Mouse (Mus musculus): Measurements from ENCODE around the gene Arid3c. TPM values are rescaled to one million over a fixed set of nuclear protein-coding genes. Genes with fewer than 3 reads are reported as not detected.
"Not testable (repeated sequence)": the region's sequence is repeated elsewhere in the genome, so short reads cannot be mapped to it uniquely, and the experiment has no call there.

Gene Arid3c
- total RNA-seq, 2 experiments from 2014 or later: not detected

DNA sequence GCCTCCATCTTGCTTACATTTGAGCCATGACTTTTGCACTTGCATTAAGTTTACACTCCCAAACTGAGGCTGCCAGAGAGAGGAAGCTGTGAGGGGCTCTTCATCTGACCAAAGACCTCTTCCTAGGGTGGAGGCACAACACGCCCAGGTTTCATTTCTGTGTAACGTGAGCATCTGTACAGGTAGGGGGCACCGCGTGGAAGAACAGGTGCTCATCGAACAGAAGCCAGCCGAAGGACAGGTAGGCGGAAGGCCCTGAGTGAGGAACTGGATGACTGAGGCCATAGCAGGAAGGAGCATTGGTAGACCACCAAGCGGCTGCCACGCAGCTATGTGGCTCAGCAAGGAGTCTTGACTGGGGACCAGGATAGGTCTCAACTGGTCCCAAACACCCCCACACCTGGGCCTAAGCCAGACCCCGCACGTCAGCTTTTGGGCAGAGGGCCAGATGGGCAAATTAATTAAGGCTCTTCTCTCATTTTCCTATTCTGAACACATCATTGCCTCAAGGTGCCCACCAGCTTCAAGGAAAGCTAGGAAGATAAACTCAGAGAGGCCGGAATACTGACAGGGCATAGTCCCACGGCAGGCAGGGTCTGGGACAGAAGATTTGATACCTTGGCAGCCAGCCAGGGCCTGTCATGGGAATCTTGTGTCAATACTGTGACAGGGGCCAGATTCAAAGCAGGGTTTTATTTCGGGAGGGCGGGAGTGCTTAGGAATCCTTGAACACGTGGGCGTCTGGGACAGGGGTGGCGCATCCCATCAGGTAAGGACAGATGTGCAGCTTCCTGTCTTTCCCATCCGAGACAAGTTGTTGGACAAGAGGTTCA lies 24.8 kb downstream of the Arid3c start:
- no peak for DNase-seq (ENCODE audit: low spot score)

DNA sequence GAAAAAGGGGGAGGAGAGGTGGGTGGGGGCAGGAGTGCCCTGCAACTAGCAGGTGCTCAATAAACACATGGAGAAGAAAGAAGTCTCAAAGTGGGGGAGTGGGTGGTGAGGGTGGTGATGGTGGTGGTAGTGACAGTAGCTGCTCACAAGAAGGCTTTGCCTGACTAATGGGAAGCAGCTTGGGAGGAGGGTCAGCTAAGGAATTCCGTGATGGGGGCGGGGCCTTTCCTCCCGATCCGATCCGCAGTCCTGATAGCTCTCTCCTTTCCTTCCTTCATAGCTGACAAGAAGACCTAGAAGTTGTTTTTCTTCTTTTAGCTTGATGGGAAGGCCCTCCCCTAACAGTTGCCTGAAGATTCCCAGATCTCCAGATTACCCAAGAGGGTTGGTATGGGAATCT lies 26.3 kb downstream of the Arid3c start:
- no peak for DNase-seq (ENCODE audit: low spot score)

DNA sequence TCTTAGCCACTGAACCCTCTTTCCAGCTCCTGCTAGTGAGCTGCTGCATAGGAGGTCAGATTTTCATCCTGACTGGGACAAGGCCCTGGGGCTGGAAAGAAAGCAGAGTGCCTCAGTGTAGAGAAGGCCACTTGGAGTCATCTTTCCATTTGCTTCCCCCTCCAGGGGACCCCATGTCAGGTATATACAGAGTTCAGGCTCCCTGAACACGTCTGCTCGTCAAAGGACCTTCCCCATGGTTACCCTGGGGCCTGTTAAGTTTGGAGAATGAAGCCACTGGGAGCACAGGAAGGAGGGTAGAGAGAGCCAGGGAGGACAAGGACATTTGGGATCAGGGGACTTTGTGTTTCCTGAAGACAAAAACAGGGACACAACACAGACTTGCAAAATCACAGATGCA lies 28.7 kb downstream of the Arid3c start:
- DNase-seq (ENCODE audit: low spot score): not testable (repeated sequence)

DNA sequence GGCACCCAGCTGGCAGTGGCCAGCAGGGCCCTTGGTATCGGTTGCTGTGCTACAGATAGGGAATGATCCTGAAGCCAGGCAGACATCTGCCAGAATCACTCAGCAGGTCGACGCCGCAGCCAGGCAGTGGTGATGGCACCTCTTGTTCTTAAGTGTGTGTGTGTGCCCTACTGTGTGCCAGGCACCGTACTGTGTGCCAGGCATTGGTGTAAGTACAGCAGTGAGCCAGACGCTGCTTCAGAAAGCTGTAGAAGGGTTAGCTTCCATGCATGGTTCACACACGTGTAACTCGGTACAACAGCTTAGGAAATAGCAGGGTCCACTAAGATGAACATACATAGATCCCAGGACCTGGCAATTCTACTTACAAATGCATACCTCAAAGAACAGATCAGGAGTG lies 30.7 kb downstream of the Arid3c start:
- not testable (repeated sequence) for DNase-seq (ENCODE audit: low spot score)

DNA sequence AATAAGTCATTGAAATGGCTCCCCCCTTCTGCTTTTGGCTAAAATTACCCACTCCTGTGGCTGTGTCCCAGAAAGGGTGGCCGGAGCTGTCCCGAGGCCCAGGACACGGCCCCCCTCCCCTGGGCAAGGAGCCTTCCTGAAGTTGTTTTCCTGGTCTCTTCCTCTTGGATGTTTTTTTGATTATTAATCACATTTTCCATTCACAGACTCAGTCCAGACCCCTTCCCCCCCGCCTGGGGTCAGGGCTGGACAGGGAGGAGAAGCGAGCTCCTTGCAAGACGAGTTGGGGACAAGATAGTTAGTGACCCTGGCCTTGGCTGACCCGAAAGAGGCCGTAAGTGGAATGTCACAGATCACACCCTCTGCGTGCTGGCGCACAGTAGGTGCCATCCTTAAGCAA lies 31.2 kb downstream of the Arid3c start, which contains the start of gene Il11ra1:
TSS of gene Il11ra1 (plus strand) at position 207 of the 400 bp plus-strand sequence.
- not testable (repeated sequence) for DNase-seq (ENCODE audit: low spot score)

DNA sequence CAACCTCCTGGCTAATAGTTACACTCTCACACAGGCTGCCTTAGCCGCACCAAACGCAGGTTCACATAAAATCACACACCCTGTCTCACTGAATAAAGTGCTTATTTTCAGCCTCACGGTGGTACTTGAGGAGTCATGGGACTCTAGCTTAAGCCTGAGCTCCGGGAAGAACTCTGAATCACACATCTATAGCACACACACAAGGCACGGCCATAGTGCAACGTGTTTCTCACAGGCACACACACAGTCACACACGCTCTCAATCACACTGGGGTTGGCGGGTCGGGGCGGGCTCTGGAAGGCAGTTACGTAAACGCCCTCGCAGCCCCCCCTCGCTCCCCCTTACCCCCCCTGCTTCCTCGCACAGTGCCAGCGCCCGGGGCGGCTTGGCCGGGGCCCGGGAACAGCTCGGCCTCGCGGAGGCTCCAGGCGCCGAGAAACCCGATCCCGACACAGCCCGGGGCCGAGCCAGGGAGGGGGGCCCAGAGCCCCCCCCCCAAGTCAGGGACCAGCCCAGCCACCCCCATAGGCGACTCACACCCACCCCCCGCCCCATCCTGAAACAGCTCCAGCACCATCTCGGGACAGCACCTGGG lies 32.4 kb downstream of the Arid3c start:
- peak; percentile 80 for DNase-seq (ENCODE audit: low spot score)

DNA sequence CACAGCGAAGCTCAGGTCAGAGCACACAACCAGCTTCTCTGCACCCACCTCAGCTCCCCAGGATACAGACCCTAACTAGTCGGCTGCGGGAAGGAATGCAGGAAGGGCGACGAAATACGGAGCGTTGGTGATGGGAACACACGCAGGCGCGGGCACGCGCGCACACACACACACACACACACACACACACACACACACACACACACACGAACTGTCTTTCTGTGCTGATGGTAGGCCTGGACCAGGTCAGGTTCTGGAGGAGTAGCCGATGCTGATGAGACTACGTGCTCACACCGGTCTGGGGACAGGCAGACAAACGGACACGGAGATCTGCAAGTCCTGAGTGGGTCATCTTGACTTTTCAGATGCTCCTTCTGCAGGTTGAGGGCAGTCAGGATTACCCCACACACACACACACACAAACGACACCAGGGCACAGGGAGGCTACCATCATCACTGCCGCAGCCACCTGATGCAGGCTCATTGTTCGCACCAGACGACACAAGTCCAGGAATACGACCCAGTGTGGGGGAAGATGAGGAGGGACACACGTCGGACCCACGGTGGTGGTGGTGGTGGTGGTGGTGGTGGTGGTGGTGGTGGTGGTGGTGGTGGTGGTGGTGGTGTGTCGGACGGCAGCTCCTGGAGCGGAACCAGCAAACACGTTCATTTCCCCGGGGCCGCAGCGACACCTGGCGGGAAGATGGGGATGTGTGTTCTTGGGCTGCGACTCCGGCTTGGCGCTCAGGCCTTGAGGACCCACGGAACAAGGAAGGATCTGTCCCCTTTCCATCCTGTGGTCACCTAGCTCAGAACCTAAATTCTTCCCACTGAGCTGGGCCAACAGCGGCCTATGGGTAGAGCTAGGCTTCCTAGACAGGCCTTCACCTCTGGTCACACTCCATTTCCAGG lies 33.8 kb downstream of the Arid3c start, which contains the start of gene Cntfr:
TSS of gene Cntfr (minus strand) at position 160 of the 912 bp plus-strand sequence.
- peak; percentile 88 for DNase-seq (ENCODE audit: low spot score)

DNA sequence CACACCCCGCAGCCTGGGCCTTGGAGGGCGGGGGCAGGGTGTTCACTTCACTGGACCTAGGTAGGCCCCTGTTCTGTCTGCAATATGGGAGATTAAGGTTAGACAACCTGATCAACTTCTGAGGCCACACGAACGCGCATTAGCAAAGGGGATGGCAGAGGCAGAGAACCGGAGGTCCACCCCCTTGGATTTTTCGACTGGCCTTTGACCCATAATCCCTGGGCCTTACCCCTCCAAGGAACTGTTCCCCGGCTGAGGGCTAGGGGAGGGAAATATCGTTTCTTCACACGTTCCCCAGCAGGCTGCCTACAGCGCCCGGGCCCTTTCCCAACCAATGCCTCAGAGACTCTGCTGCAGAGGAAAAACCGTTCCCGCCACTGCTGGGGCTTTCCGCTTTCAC lies 34.5 kb downstream of the Arid3c start:
- not testable (repeated sequence) for DNase-seq (ENCODE audit: low spot score)

DNA sequence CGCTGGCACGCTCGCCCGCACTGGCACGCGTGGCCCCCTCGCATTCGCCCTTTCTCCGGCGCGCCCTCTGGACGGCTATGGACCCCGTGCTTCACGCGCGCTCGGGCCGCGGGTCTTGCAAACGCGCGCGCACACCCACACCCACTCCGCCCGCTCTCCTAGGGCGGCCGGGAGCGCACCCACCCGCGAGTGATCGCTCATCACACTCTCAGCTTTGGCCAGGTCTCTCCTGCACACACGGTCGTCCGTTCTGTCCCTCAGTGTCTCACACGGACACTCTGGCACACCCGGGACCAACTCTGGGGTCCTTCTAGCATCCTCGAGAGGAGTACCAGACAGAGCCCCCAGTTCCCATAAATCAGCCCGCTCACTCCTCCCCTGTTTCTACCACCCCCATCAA lies 35.1 kb downstream of the Arid3c start:
- not testable (repeated sequence) for DNase-seq (ENCODE audit: low spot score)

DNA sequence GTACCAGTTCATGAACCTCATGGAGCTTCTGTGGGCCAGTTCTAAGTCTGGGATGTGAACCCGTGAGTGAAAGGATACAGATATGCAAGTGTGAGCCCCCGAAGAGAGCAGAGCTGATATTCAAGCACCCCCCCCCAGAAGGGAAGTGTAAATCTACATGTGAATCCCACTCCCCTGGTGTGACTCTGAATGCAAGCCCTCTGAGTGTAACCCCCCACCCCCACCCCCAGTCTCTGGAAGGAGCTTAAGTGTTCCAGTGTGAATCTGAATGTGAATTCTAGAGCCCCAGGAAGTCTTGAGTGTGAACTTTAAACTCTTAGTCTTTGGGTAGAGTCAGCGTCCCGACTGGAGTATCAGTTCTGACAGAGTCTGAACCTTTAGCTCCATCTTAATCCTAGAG lies 37.4 kb downstream of the Arid3c start:
- DNase-seq (ENCODE audit: low spot score): not testable (repeated sequence)

DNA sequence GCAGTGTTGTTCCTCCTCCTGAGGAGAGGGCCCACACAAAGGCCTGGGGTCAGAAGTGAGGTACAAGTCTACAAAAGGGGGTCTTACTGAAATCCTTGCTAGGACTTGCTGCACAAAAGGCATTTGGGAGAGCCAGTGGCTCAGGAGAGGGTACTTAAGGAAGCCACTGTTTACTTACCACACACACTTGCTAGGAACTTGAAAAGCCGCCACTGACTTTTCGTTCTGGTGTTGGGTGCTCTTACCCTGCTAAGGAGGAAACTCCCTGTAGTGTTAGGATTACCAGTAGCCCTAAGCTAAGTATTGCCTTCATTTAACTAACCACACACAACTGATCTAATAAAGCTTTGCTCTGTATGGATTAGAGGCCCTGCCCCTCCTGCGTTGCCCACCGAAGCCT lies 40.9 kb downstream of the Arid3c start:
- not testable (repeated sequence) for DNase-seq (ENCODE audit: low spot score)

DNA sequence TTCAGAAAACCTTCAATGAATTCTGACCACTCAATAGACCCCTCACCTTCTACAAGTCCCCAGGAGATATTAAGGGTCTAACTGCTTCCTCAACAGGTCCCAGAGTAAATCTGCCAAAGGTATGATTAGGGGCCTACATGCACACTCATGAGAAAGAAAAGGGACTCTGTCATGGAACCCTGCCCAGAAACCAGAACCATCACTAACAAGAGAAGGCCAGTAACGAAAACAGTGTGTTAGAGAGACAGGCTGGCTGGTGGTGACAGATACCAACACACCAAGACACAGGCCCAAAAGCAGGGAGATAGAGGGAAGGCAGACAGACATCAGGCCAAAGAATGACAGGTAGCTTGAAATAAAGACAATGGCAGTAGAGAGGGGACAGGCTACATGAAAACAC lies 42.4 kb downstream of the Arid3c start:
- DNase-seq (ENCODE audit: low spot score): not testable (repeated sequence)

DNA sequence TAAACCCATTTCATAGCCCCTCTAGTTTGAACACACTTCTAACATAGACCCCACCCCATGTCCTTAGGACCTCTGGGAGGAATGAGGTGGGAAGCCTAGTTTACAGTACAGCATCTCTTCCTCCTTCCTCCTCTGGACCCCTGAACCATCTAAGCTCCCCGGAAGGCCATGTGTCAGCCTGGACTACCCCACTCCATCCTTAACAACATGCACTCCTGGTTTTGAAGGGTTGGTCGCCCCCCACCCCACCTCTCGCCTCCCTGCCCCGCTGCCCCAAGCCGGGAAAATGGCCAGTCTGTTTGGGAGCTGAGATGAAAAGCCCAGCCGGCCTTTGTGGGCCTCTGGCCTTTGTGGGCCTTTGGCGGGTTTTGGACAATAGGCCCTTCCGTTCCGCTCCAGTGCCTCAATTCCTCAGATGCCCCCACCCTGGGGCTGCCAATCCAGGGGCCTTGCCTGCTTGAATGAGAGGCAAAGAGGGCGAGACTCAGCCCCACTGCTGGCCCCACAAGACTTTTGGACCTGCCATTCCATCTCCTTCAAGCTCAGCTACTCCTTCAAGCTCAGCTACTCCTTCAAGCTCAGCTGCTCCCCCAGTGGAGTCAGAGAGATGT lies 45.0 kb downstream of the Arid3c start:
- DNase-seq (ENCODE audit: low spot score): not testable (repeated sequence)

DNA sequence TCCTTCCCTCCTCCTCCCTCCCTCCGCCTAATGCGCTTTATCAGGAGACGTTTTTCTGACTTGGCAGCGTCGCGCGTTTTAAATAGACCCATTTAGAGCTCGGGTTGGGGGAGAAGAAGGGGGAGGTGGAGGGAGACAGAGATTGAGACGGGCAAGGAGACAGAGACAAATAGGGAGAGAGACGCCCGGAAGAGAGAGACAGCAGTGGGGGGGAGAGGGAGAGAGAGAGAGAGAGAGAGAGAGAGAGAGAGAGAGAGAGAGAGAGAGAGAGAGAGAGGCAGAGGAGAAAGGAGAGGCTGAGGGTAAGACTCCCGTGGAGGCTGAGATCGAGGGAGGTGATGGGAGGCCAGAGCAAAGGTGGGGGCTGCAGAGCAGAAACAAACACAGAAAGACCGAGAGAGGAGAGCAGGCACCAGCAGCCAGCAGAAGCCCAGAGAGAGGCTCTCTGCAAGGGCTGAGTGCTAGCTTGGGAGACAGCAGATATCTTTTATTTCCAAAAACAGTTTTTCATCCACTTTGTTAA lies 46.0 kb downstream of the Arid3c start:
- DNase-seq (ENCODE audit: low spot score): not testable (repeated sequence)

DNA sequence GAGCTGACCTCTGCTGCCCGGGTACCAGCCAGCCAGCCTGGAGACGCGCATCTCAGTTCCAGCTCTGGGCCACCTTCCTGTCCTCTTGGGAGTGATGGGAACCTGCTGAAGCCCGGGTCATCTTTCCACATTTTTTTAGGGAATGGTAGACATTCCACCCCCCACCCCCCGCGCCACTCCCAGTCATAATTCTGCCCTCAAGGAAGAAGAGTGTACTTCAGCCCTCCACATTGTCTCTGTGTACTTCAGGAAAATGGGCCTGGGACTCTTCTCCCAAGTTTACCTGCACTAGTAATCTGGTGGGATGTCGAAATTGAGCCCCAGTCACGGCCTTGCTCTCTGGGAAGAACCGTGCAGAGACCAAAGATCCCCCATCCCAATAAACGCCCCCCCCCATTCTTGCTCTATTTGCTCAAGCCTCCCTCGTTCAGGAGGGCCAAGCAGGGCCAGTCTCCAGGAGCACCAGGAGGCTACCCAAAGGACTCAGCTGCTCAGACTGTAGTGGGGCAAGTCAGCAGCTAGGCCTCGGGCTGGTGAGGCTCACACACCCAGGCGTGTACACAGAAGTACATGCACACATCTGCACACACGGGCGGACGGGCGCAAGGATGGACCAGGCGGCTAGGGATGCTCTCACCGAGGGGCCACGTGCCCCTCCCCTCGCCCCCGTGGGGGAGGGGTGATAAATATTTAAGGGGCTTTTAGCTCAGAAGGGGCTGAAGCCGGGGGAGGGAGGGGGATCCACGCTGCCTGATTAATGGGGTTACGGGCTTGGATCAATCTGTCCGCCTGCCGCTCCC lies 46.6 kb downstream of the Arid3c start:
- not testable (repeated sequence) for DNase-seq (ENCODE audit: low spot score)

DNA sequence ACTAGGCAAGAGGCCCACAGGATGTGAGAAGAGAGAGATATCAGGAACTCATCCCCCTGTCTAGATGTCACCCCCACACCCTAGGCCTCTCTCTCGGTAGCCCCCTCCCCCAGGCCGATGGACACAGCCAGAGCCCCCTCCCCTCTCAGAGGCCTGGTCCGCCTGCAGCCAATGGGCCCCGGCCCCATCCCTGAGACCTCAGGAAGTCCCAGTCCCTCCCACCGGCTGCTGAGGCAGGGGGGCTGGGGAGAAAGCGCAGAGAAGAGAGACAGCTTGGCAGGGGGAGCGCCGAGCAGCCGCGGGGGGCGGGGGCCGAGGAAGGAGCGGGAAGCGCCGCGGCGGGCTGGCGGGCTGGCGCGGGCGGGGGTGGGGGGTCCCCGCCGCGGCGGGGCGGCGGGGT lies 47.6 kb downstream of the Arid3c start:
- DNase-seq (ENCODE audit: low spot score): not testable (repeated sequence)

DNA sequence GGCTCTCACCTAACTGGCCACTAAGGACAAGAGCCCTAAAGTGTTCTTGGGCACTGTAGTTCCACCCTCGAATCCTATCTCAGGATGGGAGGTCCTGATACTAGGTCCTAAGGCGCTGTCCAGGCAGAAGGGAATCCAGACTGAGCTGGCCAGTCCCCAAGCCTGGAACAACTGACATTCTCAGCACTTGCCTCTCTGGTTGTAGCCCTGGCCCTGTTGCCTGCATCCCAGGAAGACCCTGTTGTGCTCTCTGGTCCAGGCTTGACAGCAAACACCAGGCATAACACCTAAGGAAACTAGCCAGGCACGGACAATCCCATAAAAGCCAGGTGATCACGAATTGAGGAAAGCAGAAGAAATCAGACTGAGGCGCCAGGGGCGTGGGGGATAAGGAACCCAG lies 48.2 kb downstream of the Arid3c start:
- DNase-seq (ENCODE audit: low spot score): no peak

DNA sequence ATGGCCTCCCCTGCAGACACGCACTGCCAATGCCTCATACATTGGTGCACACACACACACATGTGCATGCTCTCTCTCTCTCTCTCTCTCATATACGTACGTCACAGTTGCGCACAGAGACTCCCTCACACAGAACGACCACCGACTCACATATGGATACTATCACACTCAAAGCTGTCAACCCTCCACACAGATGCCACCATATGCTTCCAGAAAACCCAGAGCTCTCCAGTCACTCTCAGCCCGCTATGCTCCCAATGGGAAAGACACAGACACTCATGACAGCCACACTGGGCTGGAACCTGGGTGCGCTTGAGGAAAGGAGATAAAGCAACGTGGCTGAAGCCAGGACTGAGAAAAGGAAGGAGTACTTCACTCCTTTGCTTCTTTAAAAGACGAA lies 49.0 kb downstream of the Arid3c start:
- DNase-seq (ENCODE audit: low spot score): no peak

DNA sequence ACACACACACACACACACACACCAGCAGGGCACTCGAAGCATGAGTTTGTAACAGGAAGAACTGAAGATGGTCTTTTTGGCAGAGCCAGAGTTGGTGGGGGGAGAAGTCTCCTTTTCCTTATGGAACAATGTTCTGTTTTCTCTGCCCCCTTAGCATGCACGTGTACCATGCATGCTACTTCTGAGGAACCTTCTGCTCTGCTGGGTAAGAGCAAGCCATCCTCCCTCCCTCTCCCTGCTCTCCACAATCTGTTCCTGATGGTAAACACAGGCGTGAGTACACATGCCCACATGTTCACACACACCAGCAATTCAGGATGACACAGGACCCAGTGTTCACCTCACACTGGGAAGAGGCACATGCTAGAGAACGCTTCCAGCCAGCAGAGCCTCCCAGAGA lies 49.8 kb downstream of the Arid3c start:
- DNase-seq (ENCODE audit: low spot score): no peak

DNA sequence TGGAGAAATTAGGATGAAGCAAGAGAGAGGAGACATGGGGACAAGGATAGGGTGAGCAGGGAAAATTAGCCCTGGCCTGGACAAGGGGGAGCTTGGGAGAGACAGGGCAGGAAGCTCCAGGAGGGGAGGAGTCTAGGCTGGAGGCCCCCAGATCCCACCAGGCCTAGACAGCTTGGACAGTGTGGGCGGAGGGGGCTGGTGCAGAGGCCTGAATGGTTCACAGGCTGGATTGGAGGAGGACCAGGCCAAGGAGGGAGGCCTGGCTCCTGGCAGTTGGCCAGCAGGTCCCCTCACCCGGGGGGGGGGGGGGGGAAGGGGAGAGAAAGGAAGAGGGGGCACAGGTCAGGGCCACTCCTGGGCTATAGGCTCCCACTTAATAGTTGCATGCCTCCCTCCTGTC lies 51.7 kb downstream of the Arid3c start:
- DNase-seq (ENCODE audit: low spot score): no peak
